Mouse (Mus musculus) kidney, adult 10 weeks (tissue): ENCODE results near the gene Zic4. TPM values are rescaled to one million over a fixed set of nuclear protein-coding genes. Genes with fewer than 3 reads are reported as not detected.

Experiments
- polyA plus RNA-seq: library from polyadenylated mRNA; stranded (reverse); fragments of 350-450 nt; fragmentation: Illumina TruSeq; extraction: RNeasy Lipid Tissue Mini Kit (QIAGEN cat#74804); gene quantifications from one replicate; pipeline ENCODE4 v1.2.3, GENCODE M21; 2014; ENCODE audit warnings: low read depth, low replicate concordance

The Zic4 gene
- not detected for polyA plus RNA-seq

DNA sequence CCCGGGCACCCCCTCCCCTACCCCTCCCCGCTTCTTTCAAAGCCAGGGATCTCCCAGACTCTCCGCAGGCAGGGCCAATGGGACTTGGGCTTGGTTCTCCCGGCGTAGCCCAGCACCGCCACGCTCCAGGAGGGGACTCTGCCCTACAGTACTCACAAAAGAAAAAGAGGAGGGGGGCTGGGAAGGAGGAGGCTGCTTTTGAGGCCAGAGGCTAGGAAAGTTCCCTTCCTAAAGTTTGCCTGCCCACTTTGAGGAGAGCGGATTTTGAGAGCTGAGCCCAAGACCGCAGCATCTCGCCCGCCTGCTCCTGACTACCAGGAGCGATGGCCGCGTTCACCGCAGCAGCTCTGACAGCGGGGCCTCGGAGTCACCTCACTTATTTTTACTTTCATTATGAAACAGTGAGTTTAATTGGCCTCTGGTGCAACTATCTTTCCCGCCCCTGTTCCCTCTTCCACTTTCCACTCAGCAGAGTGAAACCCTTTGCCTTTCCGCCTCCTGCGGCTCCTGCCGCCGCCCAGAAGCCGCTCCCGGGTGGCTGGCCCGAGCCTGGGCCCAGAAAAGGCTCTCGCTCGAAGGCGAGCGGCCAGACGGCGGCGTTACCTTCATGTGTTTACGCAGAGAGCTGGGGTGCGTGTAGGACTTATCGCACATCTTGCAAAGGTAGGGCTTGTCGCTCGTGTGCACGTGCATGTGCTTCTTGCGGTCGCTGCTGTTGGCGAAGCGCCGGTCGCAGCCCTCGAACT lies at the start of gene Zic4:
Zic4 (plus strand) TSS at position 558 of the 746 bp plus-strand sequence.

GRCm38 (mm10) chr9:91365664-91366063 lies 3.5 kb downstream of the Zic4 start, which contains the start of gene Zic1:
TSS of gene Zic1 (minus strand) at chr9:91365810.

Other genes with a start within 250 kb of the Zic4 start
- not detected for gene Zic1, start 3.4 kb downstream of the Zic4 start, polyA plus RNA-seq